Mouse (Mus musculus) layer of hippocampus, postnatal 14 days (tissue): Measurements from ENCODE around the gene Pou2f1. TPM values are rescaled to one million over a fixed set of nuclear protein-coding genes. Genes with fewer than 3 reads are reported as not detected.

Experiments used
- DNase-seq, 2 experiments: peaks; one replicate each; pipeline ENCODE4 v3.0.0; 2021 to 2022; ENCODE audit warnings: low spot score in 2 of 2, mixed read lengths in 1 of 2
- total RNA-seq, 2 experiments: library from RNA; stranded (reverse); gene quantifications; 2 replicates each; pipeline ENCODE4 v1.2.3; 2021

Pou2f1 gene
- total RNA-seq, 2 experiments from 2014 or later, result 16.6 to 17.7 TPM

- DNase-seq, result no peak
These were observed 40.7 kb downstream of the Pou2f1 start for GRCm38 (mm10) chr1:165961676-165962364.

GRCm38 (mm10) chr1:165958159-165958558 is 44.3 kb downstream of the Pou2f1 start:
- no peak for DNase-seq

GRCm38 (mm10) chr1:165948214-165948813 is 54.2 kb downstream of the Pou2f1 start:
- DNase-seq, result no peak

- no peak for DNase-seq
These were observed 59.2 kb downstream of the Pou2f1 start for GRCm38 (mm10) chr1:165943270-165943669.

GRCm38 (mm10) chr1:165935466-165935818 is 67.0 kb downstream of the Pou2f1 start:
- DNase-seq, result no peak

GRCm38 (mm10) chr1:165934648-165935465 is 67.6 kb downstream of the Pou2f1 start:
- peak; percentile 17 to 86 for DNase-seq

- DNase-seq, result no peak
These were observed 68.4 kb downstream of the Pou2f1 start for GRCm38 (mm10) chr1:165933915-165934647.

- no peak for DNase-seq
These were observed 69.6 kb downstream of the Pou2f1 start for GRCm38 (mm10) chr1:165932842-165933241.

GRCm38 (mm10) chr1:165930510-165930909 is 72.0 kb downstream of the Pou2f1 start:
- no peak for DNase-seq

- no peak for DNase-seq
These were observed 74.8 kb downstream of the Pou2f1 start for GRCm38 (mm10) chr1:165927507-165928279.

GRCm38 (mm10) chr1:165925207-165925606 is 77.3 kb downstream of the Pou2f1 start:
- DNase-seq, result no peak

GRCm38 (mm10) chr1:165922488-165922887 is 80.0 kb downstream of the Pou2f1 start:
- DNase-seq, result no peak

- DNase-seq, result no peak
These were observed 81.5 kb downstream of the Pou2f1 start for GRCm38 (mm10) chr1:165921026-165921425.

GRCm38 (mm10) chr1:165914416-165914801 is 88.1 kb downstream of the Pou2f1 start:
- DNase-seq, result no peak

- peak in 1 of 2 experiments; percentile 18 for DNase-seq
These were observed 88.6 kb downstream of the Pou2f1 start for GRCm38 (mm10) chr1:165913720-165914415.

GRCm38 (mm10) chr1:165909471-165909870 is 93.0 kb downstream of the Pou2f1 start:
- no peak for DNase-seq

GRCm38 (mm10) chr1:165908806-165909205 is 93.7 kb downstream of the Pou2f1 start:
- no peak for DNase-seq

GRCm38 (mm10) chr1:165908153-165908552 is 94.3 kb downstream of the Pou2f1 start:
- DNase-seq, result no peak

GRCm38 (mm10) chr1:165903596-165903995 is 98.9 kb downstream of the Pou2f1 start:
- no peak for DNase-seq

- DNase-seq, result no peak
These were observed 110.8 kb downstream of the Pou2f1 start for GRCm38 (mm10) chr1:165891686-165892085.
